Mouse (Mus musculus): ENCODE measurements around the gene Hapln2. TPM values are rescaled to one million over a fixed set of nuclear protein-coding genes. Genes with fewer than 3 reads are reported as not detected.

The Hapln2 gene
- under 1 TPM in 1 of 4 experiments, not detected in 3; 0.11 TPM for total RNA-seq (2022)

DNA sequence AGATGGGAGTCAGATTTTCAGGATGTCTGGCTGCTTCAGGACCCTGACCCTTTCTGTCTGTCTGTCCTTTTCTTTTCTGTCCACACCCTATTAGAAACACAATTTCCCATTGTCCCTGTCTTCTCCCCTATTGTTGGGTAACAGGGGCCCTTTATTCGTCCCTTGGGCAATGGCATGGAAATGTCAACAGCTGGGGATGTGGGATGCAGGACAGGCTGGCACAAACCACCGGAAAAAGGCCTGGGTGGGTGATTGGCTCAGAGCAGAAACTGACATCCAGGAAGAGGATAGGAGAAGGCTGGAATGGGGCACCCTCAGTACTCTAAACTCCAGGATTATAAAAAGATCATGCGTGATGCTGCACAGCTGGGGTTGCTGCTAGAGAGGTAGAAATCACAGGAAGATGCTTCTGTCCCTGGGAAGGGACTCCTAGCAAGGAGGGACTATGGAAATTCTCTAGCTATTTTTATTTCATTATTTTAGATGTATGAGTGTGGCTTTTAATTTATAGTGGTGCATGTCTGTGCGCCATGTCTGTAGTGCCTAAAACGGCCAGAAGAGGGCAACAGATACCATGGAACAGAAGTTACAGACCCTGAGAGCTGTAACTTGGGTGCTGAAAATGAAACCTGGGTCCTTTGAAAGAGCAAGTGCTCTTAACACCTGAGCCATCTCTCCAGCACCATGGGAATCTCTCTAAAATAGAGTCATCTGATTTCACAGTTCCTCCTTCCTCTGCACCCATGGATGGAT, at the start of gene Hapln2:
Gene Hapln2, minus strand, starts transcription at position 150 of the 753 bp plus-strand sequence.
- DNase-seq (ENCODE audit: low spot score in 2 of 2), result no peak

DNA sequence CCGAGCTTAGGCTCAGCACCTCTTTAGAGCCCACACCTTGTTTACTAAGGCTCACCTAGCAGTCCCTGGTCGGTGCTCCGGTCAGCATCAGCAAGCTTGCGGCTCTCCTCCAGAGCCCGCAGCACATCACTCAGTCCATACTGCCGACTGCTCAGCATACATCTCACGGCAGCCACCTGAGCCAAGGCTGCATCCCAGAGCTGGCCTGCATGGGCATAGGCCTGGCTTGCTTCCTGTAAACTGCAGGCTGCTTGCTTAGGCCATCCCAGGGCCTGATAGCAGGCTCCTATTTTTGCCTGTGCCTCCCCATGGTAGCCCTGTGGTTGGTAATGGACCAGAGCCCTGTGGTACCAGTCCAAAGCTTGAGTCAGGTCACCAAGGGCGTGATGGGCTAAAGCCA, 47.4 kb upstream of the Hapln2 start:
- no peak for DNase-seq (ENCODE audit: low spot score in 2 of 2)

DNA sequence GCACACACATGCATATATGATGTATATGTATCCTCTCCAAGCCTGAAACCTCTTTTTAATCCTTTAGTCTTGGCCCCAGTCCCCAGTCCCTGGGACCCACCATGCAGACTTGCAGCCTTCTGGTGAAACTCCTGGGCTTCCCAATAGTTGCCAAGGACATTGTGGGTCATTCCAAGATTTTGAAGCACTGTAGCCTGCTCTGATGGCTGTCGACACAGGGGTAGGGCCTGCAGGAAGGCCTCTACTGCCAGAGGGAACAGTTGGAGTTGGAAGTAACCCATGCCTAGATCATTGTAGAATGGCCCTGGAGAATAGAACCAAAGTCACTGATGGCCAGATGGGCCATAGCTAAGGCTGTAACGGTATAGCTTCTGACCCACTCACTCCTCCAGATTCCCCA, 47.0 kb upstream of the Hapln2 start:
- no peak for DNase-seq (ENCODE audit: low spot score in 2 of 2)

DNA sequence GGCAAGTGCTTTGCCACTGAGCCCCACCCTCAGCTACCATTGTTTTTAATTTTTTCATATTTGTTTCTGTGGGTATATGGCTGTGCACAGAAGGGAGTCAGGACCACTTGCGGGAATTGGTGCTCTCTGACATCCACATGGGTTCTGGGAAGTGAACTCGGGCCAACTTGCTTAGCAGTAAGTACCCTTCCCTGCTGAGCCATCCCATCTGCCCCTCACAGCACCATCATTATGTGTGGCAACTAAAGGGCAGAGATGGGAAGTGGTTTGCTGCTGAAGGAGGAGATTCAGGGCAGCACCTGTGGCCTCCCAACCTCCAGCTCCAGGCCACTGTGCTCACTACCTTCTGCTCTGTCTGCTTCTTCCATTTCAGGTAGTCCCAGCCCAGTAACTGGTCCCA, 46.2 kb upstream of the Hapln2 start:
- DNase-seq (ENCODE audit: low spot score in 2 of 2), result no peak

DNA sequence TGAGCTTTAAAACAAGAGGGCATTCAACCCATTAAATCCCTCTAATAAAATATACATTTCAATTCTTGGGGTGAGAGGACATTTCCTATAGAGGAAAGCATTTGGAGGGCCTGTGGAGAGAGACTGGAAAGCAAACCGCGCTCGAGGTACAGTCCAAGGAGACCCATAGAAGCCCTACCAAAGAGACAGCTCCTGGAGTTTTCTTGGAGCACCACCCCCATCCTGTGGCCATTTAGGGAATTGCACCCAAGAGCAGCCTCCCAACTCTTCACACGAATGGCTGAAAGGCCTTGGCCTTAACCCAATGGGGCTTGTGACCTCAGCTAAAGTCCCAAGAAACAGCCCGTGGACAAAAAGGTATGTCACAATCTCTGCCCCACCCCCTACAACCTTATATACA, 44.4 kb upstream of the Hapln2 start:
- peak; percentile 81 to 84 for DNase-seq (ENCODE audit: low spot score in 2 of 2)

DNA sequence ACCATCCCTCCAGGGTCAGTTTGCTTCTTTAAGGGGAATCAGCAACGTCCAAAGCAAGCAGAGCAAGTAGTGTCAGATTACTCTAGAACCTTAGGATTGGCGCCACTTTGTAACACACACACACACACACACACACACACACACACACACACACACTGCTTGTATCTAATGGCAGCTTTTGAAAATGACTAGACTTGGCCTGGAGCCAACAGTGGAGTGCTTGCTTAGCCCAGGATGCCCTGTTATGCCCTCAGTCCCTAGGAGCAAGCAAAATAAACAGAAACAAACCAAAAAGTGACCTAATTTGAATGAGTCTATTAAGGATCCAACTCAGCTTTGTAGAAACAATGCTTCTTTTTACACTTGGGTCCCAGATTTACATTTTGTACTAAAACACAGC, 41.0 kb upstream of the Hapln2 start:
- no peak for DNase-seq (ENCODE audit: low spot score in 2 of 2)

DNA sequence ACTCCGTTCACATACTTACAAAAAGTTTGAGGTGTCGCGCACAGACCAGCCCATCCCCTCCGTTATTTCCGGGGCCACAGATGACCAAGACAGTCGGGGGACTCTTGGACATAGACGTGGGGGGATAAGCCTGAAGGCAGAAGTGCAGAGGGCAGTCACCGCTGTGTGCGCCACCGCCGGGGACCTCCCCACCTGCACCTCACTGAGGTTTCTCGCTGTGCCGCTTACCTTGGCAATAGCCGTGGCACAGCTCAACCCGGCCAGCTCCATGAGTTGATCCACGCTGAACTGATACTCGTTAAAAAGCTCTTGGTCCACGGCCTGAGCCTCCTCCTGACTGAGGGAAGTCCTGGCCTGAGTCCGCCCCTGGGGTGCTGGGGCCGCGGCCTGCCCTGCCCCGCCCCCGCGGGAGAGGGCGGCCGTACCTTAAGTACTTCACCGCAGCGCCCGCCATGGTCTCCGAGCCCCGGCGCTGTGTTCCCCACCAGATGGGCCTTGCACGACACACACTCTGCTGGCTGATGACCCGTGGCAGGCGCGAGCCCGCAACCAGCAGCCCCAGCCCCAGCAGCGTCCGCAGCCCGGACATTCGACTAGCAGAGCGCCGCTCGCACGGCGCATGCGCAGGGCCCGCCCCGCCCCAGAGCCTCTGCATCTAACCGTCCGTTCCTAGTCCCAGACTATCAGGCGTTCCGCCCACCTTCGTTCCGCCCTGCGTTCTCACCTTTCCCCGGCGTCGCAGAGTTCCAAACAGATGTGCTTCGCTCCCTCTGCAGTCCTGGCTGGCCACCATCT, 30.7 kb upstream of the Hapln2 start, which contains the start of gene Naxe:
Gene Naxe, minus strand, starts transcription at position 594 of the 795 bp plus-strand sequence.
- DNase-seq (ENCODE audit: low spot score in 2 of 2), result peak; percentile 62 to 81

DNA sequence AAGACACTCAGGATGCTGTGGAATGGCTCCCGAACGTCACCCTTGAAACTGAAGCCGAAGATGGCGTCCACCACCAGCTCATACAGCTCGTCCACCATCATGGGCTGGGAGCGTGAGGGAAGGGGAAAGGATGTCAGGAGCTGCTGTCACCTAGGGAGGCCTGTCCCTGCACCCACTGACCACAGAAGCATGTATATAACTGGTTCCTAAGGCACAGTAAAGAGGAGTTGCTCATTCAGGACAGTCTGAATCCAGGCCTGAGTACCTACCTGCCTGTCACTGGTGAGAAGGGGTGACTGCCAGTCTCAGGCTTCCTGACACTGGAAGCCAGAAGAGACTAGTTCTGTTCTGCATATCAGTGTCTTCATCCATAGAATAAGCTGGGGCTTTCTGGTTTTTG, 29.6 kb upstream of the Hapln2 start:
- no peak for DNase-seq (ENCODE audit: low spot score in 2 of 2)

DNA sequence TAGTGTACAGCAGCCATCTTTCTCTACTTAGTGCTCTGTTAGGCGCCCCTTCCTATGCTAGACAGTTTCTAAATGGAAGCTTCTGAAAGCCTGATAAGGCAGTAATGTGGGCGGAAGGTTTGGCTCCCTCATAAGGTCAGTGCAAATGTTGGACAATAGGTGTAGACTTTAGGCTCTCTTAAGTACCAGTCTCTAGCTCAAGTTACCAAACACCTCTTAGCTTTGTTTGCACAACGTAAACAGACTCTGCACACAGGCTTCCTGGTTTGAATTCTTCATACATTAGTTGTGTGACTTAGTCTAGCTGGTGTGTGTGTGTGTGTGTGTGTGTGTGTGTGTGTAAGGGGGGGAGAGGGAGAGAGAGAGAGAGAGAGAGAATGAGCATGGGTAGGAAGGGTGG, 22.1 kb upstream of the Hapln2 start:
- DNase-seq (ENCODE audit: low spot score in 2 of 2), result no peak

DNA sequence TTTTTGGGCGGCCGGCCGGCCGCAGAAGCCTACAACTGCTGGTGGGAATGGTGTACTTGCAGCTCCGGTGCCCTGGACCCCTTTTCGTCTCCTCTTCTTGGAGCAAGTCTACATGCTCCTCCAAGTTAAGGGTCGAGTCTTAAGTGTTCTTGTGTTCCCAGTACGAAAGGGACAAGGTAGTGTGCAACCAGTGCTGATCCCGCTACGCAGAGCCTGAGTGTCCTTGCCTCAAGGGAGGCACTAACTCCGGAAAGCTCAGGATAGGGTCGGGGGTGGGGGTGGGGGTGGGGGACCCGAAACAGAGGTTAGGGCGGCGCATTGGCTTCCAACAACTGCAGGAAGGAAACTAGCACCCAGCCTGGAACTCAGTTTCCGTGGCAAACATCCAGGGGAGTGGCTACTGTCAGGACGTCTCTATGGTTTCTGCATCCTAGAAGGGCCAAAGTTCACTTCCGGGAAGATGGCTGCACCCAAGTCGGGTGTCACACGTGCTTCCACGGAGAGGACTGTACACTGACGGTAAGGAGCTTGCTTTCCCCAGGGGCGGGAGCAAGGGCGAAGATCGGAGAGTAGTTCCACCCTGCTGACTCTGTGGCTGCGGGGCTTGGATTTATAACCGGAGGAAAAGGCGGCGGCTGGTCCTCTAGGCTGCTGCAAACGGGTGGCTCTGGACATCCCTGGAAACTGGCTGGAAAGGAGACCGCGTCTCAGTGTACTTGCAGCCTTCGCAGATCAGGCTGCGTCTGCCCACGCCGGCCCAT, 15.5 kb upstream of the Hapln2 start, which contains the start of gene Gpatch4:
Gene Gpatch4, plus strand, starts transcription at position 448 of the 761 bp plus-strand sequence.
- DNase-seq (ENCODE audit: low spot score in 2 of 2), result peak; percentile 73 to 79

DNA sequence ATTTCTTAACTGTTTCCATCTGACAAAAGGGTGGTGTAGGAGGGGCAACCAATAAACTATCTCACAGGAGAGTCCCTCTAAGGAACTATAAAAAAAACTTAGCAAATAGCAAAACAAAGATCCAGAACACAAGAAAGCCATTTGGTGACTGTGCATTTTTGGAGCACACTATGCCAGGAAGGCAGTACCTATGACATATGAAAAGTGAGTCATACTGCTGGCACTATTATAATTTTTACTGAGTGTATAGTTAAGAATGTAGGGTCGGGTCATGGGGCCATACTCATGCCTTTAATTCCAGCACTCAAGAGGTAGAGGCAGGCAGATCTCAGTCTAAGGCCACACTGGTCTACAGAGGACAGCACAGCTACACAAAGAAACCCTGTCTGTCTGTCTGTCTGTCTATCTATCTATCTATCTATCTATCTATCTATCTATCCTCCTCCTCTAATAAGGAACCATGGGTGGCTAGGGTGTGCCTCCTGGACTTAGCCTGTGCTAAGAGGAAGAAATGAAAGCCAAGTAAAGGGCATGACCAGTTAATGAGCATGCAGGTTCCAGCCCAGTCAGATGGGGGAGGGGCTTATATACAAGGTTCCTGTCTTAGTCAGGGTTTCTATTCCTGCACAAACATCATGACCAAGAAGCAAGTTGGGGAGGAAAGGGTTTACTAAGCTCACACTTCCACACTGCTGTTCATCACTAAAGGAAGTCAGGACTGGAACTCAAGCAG, 8.3 kb upstream of the Hapln2 start:
- no peak for DNase-seq (ENCODE audit: low spot score in 2 of 2)

DNA sequence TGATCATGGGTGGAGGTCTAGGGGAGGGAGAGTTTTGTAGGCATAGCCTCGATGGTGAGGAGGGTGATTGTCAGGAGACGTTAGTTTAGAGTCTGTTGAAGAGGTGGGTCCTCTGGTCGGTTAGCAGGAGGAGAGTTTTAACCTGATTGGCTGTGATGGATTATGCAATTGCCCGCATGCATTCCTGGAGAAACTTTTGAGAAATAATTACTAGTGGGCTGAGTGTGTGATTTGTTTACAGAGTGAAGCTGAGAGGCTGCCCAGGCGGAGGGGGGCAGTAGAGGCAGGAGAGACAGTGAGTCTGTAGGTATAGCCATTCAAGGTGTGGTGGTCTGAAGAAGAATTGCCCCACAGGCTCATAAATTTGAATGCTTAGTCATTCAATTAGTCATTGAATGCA, 6.1 kb upstream of the Hapln2 start:
- DNase-seq (ENCODE audit: low spot score in 2 of 2), result no peak

DNA sequence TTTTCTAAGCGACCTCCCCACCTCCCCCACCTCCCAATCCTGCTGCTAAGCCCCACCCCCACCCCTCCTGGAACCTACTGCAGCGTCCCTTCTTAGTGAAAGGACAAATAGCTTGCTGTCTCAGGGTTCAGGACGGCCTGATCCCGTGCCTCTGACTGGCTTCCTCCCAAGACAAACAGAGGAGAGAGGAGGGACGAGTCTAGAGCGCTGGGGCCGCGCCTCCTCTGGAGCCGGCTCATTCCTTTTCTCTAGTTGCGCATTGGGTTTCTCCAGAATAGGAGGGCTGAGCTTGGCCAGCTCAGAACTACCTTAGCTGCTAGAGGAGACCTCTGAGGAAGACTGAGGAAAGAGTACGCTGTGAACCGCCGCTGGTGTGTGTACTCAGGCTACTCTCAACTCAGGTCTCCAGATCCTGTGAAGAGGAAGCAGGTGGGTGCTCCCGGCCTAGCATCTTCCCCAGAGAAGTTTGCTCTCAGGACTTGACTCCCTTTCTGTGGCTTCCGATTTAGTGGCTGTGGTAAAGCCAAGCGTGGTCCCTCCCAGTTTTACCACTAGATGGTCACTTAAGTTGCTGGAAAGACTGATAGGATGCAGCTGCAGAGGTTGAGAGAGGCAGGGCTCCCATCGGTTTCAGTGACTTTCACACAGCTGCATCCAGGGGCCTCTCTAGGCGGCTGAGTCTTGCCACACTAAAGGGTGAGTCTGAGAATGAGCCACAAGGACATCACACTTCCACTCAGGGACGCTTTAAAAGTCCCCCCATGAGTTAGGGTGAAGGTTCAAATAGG, 3.4 kb upstream of the Hapln2 start:
- no peak for DNase-seq (ENCODE audit: low spot score in 2 of 2)

DNA sequence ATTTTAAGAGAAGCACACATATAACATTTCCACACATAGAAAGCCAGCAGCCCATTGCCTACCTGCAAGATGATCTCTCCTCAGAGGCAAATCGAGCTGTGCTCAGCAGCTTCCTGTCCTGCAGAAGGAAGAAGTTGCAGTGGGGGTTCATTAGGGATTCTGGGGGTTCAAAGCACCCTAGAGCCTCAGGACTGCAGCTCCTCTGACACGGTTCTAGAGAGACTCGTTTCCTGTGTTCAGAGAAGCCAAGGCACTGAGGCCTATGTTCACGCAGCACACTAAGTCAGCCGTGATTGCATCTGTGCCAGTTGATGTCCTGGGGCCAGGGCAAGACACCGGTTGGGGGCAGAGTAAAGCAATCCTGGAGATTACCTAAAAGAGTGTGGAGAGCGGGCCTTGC, 560 bp downstream of the Hapln2 start:
- no peak for DNase-seq (ENCODE audit: low spot score in 2 of 2)

DNA sequence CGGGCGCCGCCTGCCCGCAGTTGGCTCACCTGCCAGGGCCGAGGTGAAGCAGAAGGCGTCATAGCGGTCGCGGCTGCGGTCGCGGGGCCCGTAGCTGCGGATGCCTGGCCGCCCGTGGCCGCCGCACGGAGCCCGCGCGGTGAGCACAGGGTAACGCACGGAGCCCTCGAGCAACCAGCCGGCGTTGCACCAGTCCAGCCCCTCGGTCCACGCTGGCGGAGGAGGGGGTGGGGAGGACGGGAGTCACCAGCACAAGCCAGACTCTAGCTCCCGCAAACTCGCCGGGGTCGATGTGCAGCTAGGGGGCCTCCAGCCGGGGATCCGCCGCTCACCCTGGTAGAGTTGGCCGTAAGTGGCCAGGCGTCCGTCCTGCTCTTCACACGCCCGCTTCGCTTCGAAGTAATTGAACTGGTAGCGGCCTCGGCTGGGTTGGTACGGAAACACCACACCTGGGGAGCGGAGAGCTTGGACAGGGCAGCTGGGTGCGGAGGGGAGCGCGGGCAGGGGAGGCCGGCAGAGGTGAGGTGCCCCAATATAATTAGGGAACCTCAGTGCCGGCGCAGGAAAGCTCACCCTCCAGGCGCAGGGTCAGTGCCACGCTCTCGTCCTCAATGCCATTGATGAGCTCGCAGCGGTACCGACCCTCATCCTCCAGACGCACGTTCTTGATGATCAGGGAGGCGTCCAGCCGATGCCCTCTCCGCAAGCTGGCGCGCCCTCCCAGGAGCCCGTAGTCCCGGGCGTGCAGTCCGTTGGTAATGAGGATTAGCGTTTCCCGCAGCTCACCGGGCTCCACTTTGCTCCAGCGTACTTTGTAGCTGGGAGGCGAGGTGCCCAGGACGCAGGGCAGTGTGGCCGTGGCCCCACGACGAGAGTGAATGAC, 4.0 kb downstream of the Hapln2 start:
- DNase-seq (ENCODE audit: low spot score in 2 of 2), result no peak

DNA sequence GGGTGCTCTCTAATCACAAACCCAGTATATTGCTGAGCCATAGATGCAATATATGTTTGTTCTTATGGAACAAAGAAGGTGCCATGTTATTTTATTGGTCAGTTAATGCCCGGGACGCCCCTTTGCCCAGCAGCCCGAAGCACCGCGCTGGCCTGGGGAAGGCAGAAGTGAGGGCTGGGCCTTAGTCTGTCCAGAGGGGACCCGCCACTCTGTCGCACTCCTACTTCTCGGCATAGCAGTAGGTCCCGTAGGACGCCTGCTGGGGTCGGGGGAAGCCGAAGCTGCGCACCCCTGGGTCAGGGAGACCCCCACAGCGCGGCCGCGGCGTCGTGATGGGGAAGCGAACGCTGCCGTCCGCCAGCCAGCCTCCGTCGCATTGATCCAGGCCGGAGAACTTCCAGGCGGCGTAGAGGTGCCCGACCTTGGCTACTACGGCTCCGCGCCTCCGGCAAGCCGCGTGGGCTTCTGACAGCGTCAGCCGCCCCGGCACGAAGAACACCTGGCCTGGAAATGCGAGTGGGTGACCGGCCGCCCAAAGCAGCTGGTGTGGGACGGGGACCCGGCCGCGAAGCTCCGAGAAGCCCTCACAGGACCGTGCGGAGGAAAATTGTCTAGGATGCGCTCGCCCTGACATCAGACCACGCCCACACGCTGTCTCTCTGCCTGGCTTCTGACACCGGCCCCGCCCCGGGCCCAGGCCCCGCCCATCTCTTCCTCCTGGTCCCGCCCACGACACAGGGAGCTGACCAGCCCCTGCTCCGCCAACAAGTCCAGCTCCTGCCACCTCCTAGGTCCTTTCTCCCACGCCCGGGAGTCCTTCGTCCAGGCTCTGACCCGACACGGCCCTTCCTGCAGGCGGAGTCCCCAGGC, 4.8 kb downstream of the Hapln2 start:
- peak; percentile 84 to 85 for DNase-seq (ENCODE audit: low spot score in 2 of 2)

DNA sequence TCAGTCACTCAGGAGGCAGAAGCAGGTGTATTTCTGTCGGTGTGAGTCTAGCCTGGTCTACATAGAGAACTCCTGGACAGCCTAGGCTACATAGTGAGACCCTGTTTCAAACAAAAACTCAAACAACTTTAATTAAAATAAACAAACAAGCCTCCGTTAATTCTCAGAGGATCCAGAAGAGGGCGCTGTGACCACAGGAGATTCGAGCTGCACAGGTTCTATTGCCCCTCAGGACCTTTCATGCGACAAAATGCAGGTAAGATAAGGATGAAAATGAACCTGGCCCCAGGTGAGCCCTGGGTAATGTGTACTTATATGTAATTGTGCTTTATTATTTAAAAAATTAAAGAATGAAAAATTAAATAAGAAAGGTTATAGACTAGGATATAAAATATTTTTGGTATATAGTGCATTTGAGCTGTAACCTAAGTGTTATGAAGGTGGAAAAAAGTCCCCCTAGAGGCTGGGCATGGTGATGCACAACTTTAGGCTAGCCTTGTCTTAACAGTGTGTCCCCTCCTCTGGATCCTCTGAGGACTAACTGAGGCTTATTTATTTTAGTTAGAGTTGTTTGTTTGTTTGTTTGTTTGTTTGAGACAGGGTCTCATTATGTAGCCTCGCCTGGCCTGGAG, 16.6 kb downstream of the Hapln2 start:
- DNase-seq (ENCODE audit: low spot score in 2 of 2), result no peak
